Mouse (Mus musculus): ENCODE measurements at regions not wholly inside any gene's neighbourhood (a gene's known extent, or its start where the extent isn't known, plus 50 kb on each side); places are given as distances from the start of the nearest gene placed in this dataset.

DNA sequence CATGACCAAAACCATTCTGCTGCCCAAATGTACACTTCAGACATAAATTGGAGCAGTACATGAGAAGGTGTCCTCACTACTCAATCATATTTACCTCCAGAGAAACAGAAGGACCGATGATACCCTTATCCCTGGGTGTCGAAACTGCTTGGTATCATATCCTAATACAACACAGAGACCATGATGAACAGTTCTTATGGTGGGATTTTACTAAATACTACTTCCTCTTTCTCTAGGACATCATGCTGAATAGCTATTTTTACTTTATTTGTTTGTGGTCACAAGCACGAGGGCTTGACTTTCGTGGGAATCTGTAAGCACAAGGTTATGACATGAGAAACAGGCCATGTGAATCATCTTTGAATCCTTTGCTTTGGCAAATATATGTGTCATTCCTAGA is 227.7 kb upstream of the Rnd3 start:
- ATAC-seq (no peak), DNase-seq (ENCODE audit: low spot score) (no peak)
- no peak for TF ChIP-seq CTCF (IDR thresholded peaks at IDR 0.05; ENCODE audit: low read depth)
- Histone ChIP-seq H3K4me1 (ENCODE audit: insufficient read depth, low read length) (no peaks in the 10 kb centered on the region), H3K27me3 (ENCODE audit: insufficient read depth, low read length) (no peaks in the 10 kb centered on the region), H3K27ac (no peak overlapping the region), H3K4me3 (ENCODE audit: low read length) (no peak overlapping the region), H3K9ac (replicated peaks; ENCODE audit: low read length) (no peak overlapping the region), H3K36me3 (ENCODE audit: insufficient read depth, low read length) (no peaks in the 10 kb centered on the region), H3K4me2 (ENCODE audit: low read depth, low read length) (no peak overlapping the region), H3K9me3 (ENCODE audit: low read length) (no peaks in the 10 kb centered on the region)
- WGBS, result 91% methylated on average over 4 of the region's 4 CpGs

DNA sequence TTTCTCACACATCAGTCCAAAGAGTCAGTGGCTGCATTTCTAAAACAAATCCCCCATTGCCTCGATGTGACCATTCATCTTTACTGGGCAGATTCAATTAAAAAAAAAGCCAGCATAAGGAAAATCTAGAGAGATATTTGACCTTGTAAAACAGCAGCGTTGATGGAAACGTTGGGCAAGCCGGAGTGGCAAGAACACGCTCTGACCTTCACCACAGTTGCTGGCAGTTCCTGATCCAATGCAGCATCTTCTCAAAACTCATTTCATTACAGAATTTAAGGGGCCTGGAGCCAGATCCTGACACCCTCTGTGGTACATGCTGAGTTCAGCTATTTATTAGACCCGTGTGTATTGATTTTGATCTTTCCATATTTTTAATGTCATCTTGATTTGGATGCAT is 225.7 kb upstream of the Rnd3 start:
- Histone ChIP-seq H3K36me3 (ENCODE audit: insufficient read depth, low read length) (no peaks in the 10 kb centered on the region), H3K4me3 (ENCODE audit: low read length) (no peak overlapping the region), H3K4me1 (ENCODE audit: insufficient read depth, low read length) (no peaks in the 10 kb centered on the region), H3K4me2 (ENCODE audit: low read depth, low read length) (no peak overlapping the region), H3K9ac (replicated peaks; ENCODE audit: low read length) (no peak overlapping the region), H3K27me3 (ENCODE audit: insufficient read depth, low read length) (no peaks in the 10 kb centered on the region), H3K27ac (no peak overlapping the region), H3K9me3 (ENCODE audit: low read length) (no peaks in the 10 kb centered on the region)
- TF ChIP-seq CTCF (IDR thresholded peaks at IDR 0.05; ENCODE audit: low read depth), result no peak
- 90% methylated on average over 6 of the region's 6 CpGs for WGBS
- DNase-seq (ENCODE audit: low spot score) (no peak), ATAC-seq (no peak)

DNA sequence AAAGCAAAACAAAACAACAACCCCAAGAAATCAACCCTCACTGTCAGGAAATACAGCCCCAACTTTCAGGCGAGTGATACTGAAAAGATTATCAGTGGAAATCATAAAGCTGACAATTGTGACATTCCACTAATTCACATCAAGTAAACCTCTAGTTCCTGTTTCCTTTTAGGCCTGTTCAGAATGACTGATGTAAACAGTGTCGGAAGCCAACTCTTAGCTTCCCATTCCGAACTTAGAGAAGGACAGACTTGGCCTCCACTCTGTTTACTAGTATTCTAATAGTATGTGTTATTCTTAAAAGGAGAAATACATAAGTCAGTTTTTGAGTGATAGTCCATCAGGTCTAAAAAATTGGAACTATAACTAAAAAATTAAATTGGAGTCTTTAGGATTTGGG is 223.9 kb upstream of the Rnd3 start:
- TF ChIP-seq CTCF (IDR thresholded peaks at IDR 0.05; ENCODE audit: low read depth), result no peak
- Histone ChIP-seq H3K9me3 (ENCODE audit: low read length) (no peaks in the 10 kb centered on the region), H3K4me2 (ENCODE audit: low read depth, low read length) (no peak overlapping the region), H3K4me1 (ENCODE audit: insufficient read depth, low read length) (no peaks in the 10 kb centered on the region), H3K27ac (no peak overlapping the region), H3K4me3 (ENCODE audit: low read length) (no peak overlapping the region), H3K27me3 (ENCODE audit: insufficient read depth, low read length) (no peaks in the 10 kb centered on the region), H3K9ac (replicated peaks; ENCODE audit: low read length) (no peak overlapping the region), H3K36me3 (ENCODE audit: insufficient read depth, low read length) (no peaks in the 10 kb centered on the region)
- no peak for ATAC-seq
- WGBS, result 87% methylated on average over 3 of the region's 3 CpGs
- no peak for DNase-seq (ENCODE audit: low spot score)

DNA sequence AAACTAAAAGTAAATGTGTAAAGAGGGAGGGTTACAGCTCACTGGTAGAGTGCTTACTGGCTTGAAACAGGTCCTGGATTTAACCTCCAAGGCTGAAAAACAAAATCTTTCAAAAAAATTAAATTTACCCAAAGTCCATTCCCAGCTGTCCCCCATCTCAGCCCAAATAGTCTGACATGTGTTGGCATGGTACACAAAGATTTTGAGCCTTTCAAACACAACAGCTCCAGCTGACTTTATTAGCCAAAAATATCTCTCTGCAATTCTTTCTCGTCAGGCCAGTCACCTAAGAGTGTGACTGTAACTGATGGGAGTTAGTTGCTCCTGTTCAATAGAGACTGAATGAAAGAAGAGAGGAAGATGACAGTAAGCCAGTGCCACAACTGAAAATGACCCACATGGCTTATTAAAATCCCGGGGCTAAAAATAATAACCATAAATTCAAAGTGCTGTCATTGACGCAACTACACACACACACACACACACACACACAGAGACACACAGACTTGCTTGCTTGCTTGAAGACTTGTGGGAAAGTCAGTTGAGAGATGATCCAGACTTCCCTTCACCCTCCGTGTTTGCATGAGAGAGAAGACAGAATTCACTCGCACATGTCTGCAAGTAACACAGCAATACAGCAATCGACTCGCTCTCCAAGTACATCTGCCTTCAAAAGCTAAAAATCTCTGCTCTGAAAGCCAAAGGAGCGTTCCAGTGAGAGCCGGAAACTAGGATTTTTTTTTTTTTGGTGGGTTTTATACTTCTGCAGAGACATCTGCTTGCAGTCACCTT is 214.1 kb upstream of the Rnd3 start:
- ATAC-seq, result no peak
- H3K9me3 ChIP-seq (ENCODE audit: low read length), result no peaks in the 10 kb centered on the region

DNA sequence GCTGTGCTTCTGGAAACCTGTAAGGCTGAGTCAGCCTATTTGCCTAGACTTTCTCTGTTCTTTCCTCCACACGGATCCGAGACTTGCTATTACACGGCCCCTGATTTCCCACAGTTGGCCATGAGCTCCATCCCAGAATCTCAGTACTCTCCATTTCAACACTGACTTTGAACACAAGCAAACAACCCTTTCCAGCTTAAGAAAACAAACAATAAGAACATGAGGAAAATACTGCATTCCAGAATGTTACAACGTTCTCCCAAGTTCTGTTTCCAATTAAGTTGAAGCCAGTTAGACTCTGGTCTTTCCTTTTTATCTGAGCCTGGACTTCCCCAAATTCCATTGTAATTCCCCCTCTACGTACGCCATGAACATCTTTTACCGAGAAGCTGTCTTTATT is 206.4 kb upstream of the Rnd3 start:
- DNase-seq (ENCODE audit: low spot score) (no peak), ATAC-seq (no peak)
- no peak for TF ChIP-seq CTCF (IDR thresholded peaks at IDR 0.05; ENCODE audit: low read depth)
- Histone ChIP-seq H3K9me3 (ENCODE audit: low read length) (no peaks in the 10 kb centered on the region), H3K27me3 (ENCODE audit: insufficient read depth, low read length) (no peaks in the 10 kb centered on the region), H3K36me3 (ENCODE audit: insufficient read depth, low read length) (no peaks in the 10 kb centered on the region), H3K4me3 (ENCODE audit: low read length) (no peak overlapping the region), H3K27ac (no peak overlapping the region), H3K4me1 (ENCODE audit: insufficient read depth, low read length) (no peaks in the 10 kb centered on the region), H3K4me2 (ENCODE audit: low read depth, low read length) (no peak overlapping the region), H3K9ac (replicated peaks; ENCODE audit: low read length) (no peak overlapping the region)
- 90% methylated on average over 7 of the region's 7 CpGs for WGBS

More for the DNA sequence above, 214.1 kb upstream of the Rnd3 start:
- Histone ChIP-seq H3K27ac (no peak overlapping the region), H3K4me3 (ENCODE audit: low read length) (no peak overlapping the region), H3K4me2 (ENCODE audit: low read depth, low read length) (no peak overlapping the region), H3K9ac (replicated peaks; ENCODE audit: low read length) (no peak overlapping the region), H3K36me3 (ENCODE audit: insufficient read depth, low read length) (no peaks in the 10 kb centered on the region), H3K4me1 (ENCODE audit: insufficient read depth, low read length) (no peaks in the 10 kb centered on the region), H3K27me3 (ENCODE audit: insufficient read depth, low read length) (no peaks in the 10 kb centered on the region)
- WGBS, result 74% methylated on average over 9 of the region's 9 CpGs
- no peak for TF ChIP-seq CTCF (IDR thresholded peaks at IDR 0.05; ENCODE audit: low read depth)
- no peak for DNase-seq (ENCODE audit: low spot score)

DNA sequence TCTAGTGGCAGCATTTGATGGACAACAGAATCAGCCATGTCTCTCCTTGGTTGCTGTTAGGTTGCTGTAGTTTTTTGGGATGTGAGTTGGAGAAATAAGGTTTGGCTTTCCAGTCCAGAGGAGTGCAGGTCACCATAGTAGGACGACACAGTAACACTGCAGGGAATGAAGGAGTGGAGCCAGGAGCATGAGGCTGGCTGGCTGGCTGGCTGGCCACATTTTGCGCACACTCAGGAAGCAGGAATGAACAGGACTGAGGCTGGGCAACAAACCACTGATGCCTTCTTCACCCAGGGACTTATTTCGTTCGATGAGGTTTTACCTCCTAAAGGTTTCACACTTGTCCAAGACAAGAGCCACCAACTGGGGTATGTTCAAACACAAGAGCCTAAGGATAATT is 205.9 kb upstream of the Rnd3 start:
- ATAC-seq (no peak), DNase-seq (ENCODE audit: low spot score) (no peak)
- H3K9me3 ChIP-seq (ENCODE audit: low read length), result no peaks in the 10 kb centered on the region
- no peak for TF ChIP-seq CTCF (IDR thresholded peaks at IDR 0.05; ENCODE audit: low read depth)
- no peak overlapping the region for H3K4me2 ChIP-seq (ENCODE audit: low read depth, low read length)
- no peaks in the 10 kb centered on the region for H3K36me3 ChIP-seq (ENCODE audit: insufficient read depth, low read length)
- H3K9ac ChIP-seq (replicated peaks; ENCODE audit: low read length), result no peak overlapping the region
- WGBS, result 93% methylated on average over 4 of the region's 4 CpGs
- no peaks in the 10 kb centered on the region for H3K27me3 ChIP-seq (ENCODE audit: insufficient read depth, low read length)
- H3K27ac ChIP-seq, result no peak overlapping the region
- H3K4me1 ChIP-seq (ENCODE audit: insufficient read depth, low read length), result no peaks in the 10 kb centered on the region
- H3K4me3 ChIP-seq (ENCODE audit: low read length), result no peak overlapping the region

- Histone ChIP-seq H3K9ac (replicated peaks; ENCODE audit: low read length) (no peak overlapping the region), H3K36me3 (ENCODE audit: insufficient read depth, low read length) (no peaks in the 10 kb centered on the region), H3K4me1 (ENCODE audit: insufficient read depth, low read length) (no peaks in the 10 kb centered on the region), H3K27ac (no peak overlapping the region), H3K4me3 (ENCODE audit: low read length) (no peak overlapping the region), H3K27me3 (ENCODE audit: insufficient read depth, low read length) (no peaks in the 10 kb centered on the region), H3K4me2 (ENCODE audit: low read depth, low read length) (no peak overlapping the region), H3K9me3 (ENCODE audit: low read length) (no peaks in the 10 kb centered on the region)
- no peak for ATAC-seq
- no peak for DNase-seq (ENCODE audit: low spot score)
- TF ChIP-seq CTCF (IDR thresholded peaks at IDR 0.05; ENCODE audit: low read depth), result no peak
- WGBS, result 66% methylated on average over 2 of the region's 2 CpGs
These were observed 200.7 kb upstream of the Rnd3 start for GRCm38 (mm10) chr2:51349614-51350013.
